30 mouse cellular contexts compared by ENCODE assay signal in genomic region chr5:64384546-64384945, GRCm38 (mm10).
DNase-seq lines count a peak whose midpoint lies in the region; ATAC-seq and TF ChIP-seq lines count a peak whose summit lies in the region.
"Had no signal": no experiment of that assay in that cellular context is flagged by ENCODE, and none has a peak within 500 bp of the region (broad histone marks: within the 10 kb centered on the region; RNA-seq: fewer than 3 reads in every experiment).

No protein-coding gene starts in this region.

- no peaks in the 10 kb centered on the region for H3K27me3 ChIP-seq in stomach, embryonic 15.5 days (replicated peaks)
- H3K27me3 ChIP-seq in stomach, postnatal 0 days (ENCODE audit: control insufficient read depth, insufficient read depth, low read length): no peaks in the 10 kb centered on the region
- no peaks in the 10 kb centered on the region for H3K27me3 ChIP-seq in embryonic facial prominence, embryonic 13.5 days
- H3K27me3 ChIP-seq in limb, embryonic 12.5 days: no peaks in the 10 kb centered on the region
- H3K27me3 ChIP-seq: embryonic facial prominence, embryonic 12.5 days; heart, embryonic 15.5 days; lung, embryonic 15.5 days; midbrain, embryonic 12.5 days had no signal

- no peak overlapping the region for H3K4me3 ChIP-seq in stomach, embryonic 15.5 days (replicated peaks)
- H3K4me3 ChIP-seq in stomach, postnatal 0 days (ENCODE audit: low read depth, low read length): no peak overlapping the region
- H3K4me3 ChIP-seq in embryonic facial prominence, embryonic 13.5 days: no peak overlapping the region
- no peak overlapping the region for H3K4me3 ChIP-seq in limb, embryonic 12.5 days (replicated peaks)
- H3K4me3 ChIP-seq: embryonic facial prominence, embryonic 12.5 days; heart, embryonic 15.5 days; hindbrain, embryonic 13.5 days; left cerebral cortex, adult 2 months; liver, embryonic 15.5 days; lung, embryonic 15.5 days; megakaryocyte, embryonic 14.5 days; midbrain, embryonic 12.5 days; myocyte; neural tube, embryonic 12.5 days had no signal

- TF ChIP-seq EP300 in stomach, postnatal 0 days (optimal IDR thresholded peaks at IDR 0.05): no peak

- H3K4me1 ChIP-seq in stomach, embryonic 15.5 days: peaks cover 31% of the 10 kb centered on the region
- H3K4me1 ChIP-seq in stomach, postnatal 0 days (replicated peaks; ENCODE audit: control insufficient read depth, insufficient read depth): peaks cover under 1% of the 10 kb centered on the region; the same call in 1 of the 2 replicates
- peaks cover 47% of the 10 kb centered on the region for H3K4me1 ChIP-seq in embryonic facial prominence, embryonic 13.5 days
- H3K4me1 ChIP-seq in limb, embryonic 12.5 days (replicated peaks): peaks cover 53% of the 10 kb centered on the region

- H3K9me3 ChIP-seq in stomach, embryonic 15.5 days: no peaks in the 10 kb centered on the region
- H3K9me3 ChIP-seq in stomach, postnatal 0 days (ENCODE audit: control insufficient read depth, low read length): no peaks in the 10 kb centered on the region
- H3K9me3 ChIP-seq in embryonic facial prominence, embryonic 13.5 days: no peaks in the 10 kb centered on the region
- no peaks in the 10 kb centered on the region for H3K9me3 ChIP-seq in limb, embryonic 12.5 days
- H3K9me3 ChIP-seq: embryonic facial prominence, embryonic 12.5 days; heart, embryonic 15.5 days; hindbrain, embryonic 13.5 days; liver, embryonic 15.5 days; lung, embryonic 15.5 days; megakaryocyte, embryonic 14.5 days; midbrain, embryonic 12.5 days; neural tube, embryonic 12.5 days had no signal

- peak; percentile 4 for DNase-seq in gastrocnemius, postnatal 10 days
- DNase-seq in gastrocnemius, adult 18-20 months (ENCODE audit: low spot score): no peak
- no peak for DNase-seq in stomach, postnatal 0 days (ENCODE audit: low spot score)
- no peak for DNase-seq in Muller cell, postnatal 12 days (ENCODE audit: inconsistent ontology term)
- no peak for DNase-seq in left cerebral cortex, adult 18-20 months (ENCODE audit: low spot score in 2 of 2)
- DNase-seq: adrenal gland, postnatal 25 days; B cell, adult 2 months; cerebellum, adult 8-10 months; cerebellum, postnatal 25 days; heart, postnatal 4 days; kidney, adult 9 months; kidney, postnatal 25 days; lung, postnatal 36 days; right cerebral cortex, adult 18-20 months; spleen, adult 18-20 months had no signal

- H3K9ac ChIP-seq in stomach, embryonic 15.5 days: no peak overlapping the region
- no peak overlapping the region for H3K9ac ChIP-seq in stomach, postnatal 0 days (ENCODE audit: low read length)
- no peak overlapping the region for H3K9ac ChIP-seq in embryonic facial prominence, embryonic 13.5 days
- no peak overlapping the region for H3K9ac ChIP-seq in limb, embryonic 12.5 days (replicated peaks)
- H3K9ac ChIP-seq: embryonic facial prominence, embryonic 12.5 days; heart, embryonic 15.5 days; hindbrain, embryonic 13.5 days; liver, embryonic 15.5 days; lung, embryonic 15.5 days; midbrain, embryonic 12.5 days; neural tube, embryonic 12.5 days had no signal

- H3K36me3 ChIP-seq in stomach, embryonic 15.5 days: no peaks in the 10 kb centered on the region
- no peaks in the 10 kb centered on the region for H3K36me3 ChIP-seq in stomach, postnatal 0 days (ENCODE audit: control insufficient read depth, insufficient read depth, low read length)
- no peaks in the 10 kb centered on the region for H3K36me3 ChIP-seq in embryonic facial prominence, embryonic 13.5 days
- H3K36me3 ChIP-seq in limb, embryonic 12.5 days: no peaks in the 10 kb centered on the region
- H3K36me3 ChIP-seq: embryonic facial prominence, embryonic 12.5 days; heart, embryonic 15.5 days; hindbrain, embryonic 13.5 days; liver, embryonic 15.5 days; lung, embryonic 15.5 days; midbrain, embryonic 12.5 days; neural tube, embryonic 12.5 days had no signal

- no peak for TF ChIP-seq CTCF in stomach, postnatal 0 days (IDR thresholded peaks at IDR 0.05; ENCODE audit: low read depth)

- ATAC-seq in stomach, embryonic 15.5 days (ENCODE audit: insufficient read depth, low FRiP score, low read depth): no peak
- ATAC-seq in stomach, postnatal 0 days (ENCODE audit: low FRiP score, low TSS enrichment): no peak
- ATAC-seq in embryonic facial prominence, embryonic 13.5 days (ENCODE audit: insufficient number of reproducible peaks, insufficient read depth, low FRiP score, low TSS enrichment, low read depth): no peak
- no peak for ATAC-seq in limb, embryonic 12.5 days (ENCODE audit: insufficient number of reproducible peaks, insufficient read depth, low FRiP score, low TSS enrichment, low read depth)
- ATAC-seq: forebrain, embryonic 14.5 days; intestine, postnatal 0 days had no signal

- 0 out of 2 replicates have a peak overlapping the region, but pooled peaks have one; percentile 1 for H3K27ac ChIP-seq in stomach, embryonic 15.5 days
- H3K27ac ChIP-seq in stomach, postnatal 0 days (replicated peaks): no peak overlapping the region
- peak overlapping the region; percentile 74; the same call in 1 of the 2 replicates for H3K27ac ChIP-seq in embryonic facial prominence, embryonic 13.5 days
- 0 out of 2 replicates have a peak overlapping the region, but pooled peaks have one; percentile 23 for H3K27ac ChIP-seq in limb, embryonic 12.5 days
- H3K27ac ChIP-seq: embryonic facial prominence, embryonic 12.5 days; heart, embryonic 15.5 days; hindbrain, embryonic 13.5 days; left cerebral cortex, adult 2 months; liver, embryonic 15.5 days; lung, embryonic 15.5 days; midbrain, embryonic 12.5 days; neural tube, embryonic 12.5 days had no signal

- H3K4me2 ChIP-seq in stomach, embryonic 15.5 days: no peak overlapping the region
- no peak overlapping the region for H3K4me2 ChIP-seq in stomach, postnatal 0 days (replicated peaks; ENCODE audit: low read depth)
- no peak overlapping the region for H3K4me2 ChIP-seq in embryonic facial prominence, embryonic 13.5 days
- no peak overlapping the region for H3K4me2 ChIP-seq in limb, embryonic 12.5 days
- H3K4me2 ChIP-seq: embryonic facial prominence, embryonic 12.5 days; heart, embryonic 15.5 days; hindbrain, embryonic 13.5 days; liver, embryonic 15.5 days; lung, embryonic 15.5 days; midbrain, embryonic 12.5 days; neural tube, embryonic 12.5 days had no signal

- WGBS in stomach, embryonic 15.5 days: 73% methylated on average over 6 of the region's 6 CpGs
- 69% methylated on average over 6 of the region's 6 CpGs for WGBS in stomach, postnatal 0 days
- WGBS in embryonic facial prominence, embryonic 13.5 days: 23% methylated on average over 6 of the region's 6 CpGs
- 49% methylated on average over 6 of the region's 6 CpGs for WGBS in limb, embryonic 12.5 days
